Mouse (Mus musculus): ENCODE measurements around the gene Gnaz. TPM values are rescaled to one million over a fixed set of nuclear protein-coding genes. Genes with fewer than 3 reads are reported as not detected.
A peak's percentile ranks its signal among the peaks of the same experiment; 100 is the strongest.

Gnaz gene
- polyA plus RNA-seq, 1 experiment from 2014 or later, result 0.76 TPM

DNA sequence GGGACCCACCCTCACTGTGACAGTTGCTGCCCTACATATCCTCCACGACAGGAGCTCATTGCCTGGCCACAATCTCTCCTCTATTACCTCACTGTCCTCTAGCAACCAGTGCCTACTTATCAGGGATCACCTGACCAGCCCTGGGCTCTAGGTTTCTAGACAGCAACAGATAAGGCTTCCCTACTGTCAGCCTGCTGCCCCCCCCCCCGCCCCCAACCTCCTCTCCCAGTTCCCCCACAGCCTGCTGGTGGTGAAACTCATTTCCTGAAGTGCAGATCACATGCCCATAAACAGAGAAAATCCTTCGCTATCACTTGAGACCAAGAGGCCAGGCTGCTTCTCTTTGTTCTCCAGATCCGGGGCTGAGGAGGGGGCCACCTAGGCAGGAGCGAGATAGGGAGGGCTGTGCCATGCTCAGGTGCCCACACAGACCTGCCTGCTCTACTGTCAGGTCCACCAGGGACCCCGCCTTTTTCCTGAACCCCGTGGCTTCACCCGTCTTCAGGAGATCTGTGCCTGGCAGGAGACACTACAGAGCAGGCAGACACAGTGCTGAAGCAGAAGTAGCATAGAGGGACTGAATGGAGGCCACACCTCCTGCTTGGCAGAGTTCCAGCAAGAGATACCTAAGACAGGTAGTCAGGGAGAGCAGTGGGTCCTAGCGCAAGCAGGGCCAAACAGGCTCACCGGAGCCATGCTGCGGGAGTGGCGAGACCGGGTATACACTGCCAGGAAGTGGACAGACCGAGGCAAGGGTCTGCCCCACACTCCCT is 20.9 kb downstream of the Gnaz start:
- 43% methylated on average over 14 of the region's 14 CpGs for WGBS
- Histone ChIP-seq H3K27me3 (ENCODE audit: control insufficient read depth, insufficient read depth, low read length) (no peaks in the 10 kb centered on the region), H3K27ac (replicated peaks in 1 of 2; ENCODE audit: control insufficient read depth in 1 of 2, insufficient read depth in 1 of 2, low read depth in 2 of 2, low read length in 2 of 2) (no peak overlapping the region), H3K4me3 (ENCODE audit: control insufficient read depth in 1 of 2, insufficient read depth in 1 of 2, low read depth in 1 of 2, low read length in 2 of 2) (no peak overlapping the region), H3K36me3 (ENCODE audit: control insufficient read depth, insufficient read depth, low read length) (no peaks in the 10 kb centered on the region), H3K9ac (ENCODE audit: low read length) (0 out of 2 replicates have a peak overlapping the region, but pooled peaks have one; percentile 30), H3K9me3 (ENCODE audit: control insufficient read depth, low read length) (no peaks in the 10 kb centered on the region), H3K4me2 (ENCODE audit: low read length) (peak overlapping the region; percentile 32), H3K4me1 (ENCODE audit: control insufficient read depth in 2 of 2, insufficient read depth in 2 of 2, low read length in 2 of 2) (peaks cover 16% of the 10 kb centered on the region in 2 experiments)
- peak; percentile 20; the same call in 1 of the 2 replicates for ATAC-seq (ENCODE audit: insufficient number of reproducible peaks, insufficient read depth, low FRiP score, low read depth)

DNA sequence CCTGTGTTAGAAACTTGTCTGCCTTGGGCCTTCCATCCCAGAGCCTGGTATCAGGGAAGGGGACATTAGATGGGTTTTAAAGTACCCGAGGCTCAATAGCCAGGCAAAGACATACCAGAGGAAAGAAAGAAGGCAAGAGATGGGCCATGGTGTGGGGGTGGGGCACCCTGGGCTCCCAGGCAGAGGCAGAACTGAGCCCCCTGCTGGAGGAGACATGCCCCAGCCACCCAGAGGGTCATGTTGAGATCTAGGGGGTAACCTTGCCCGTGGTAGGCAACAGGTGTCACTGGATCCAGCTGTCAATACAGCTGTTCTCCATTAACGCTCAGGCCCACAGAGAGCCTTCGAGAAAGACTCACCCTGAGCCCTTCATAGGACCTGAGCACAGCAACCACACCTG is 22.8 kb downstream of the Gnaz start:
- Histone ChIP-seq H3K27ac (replicated peaks in 1 of 2; ENCODE audit: control insufficient read depth in 1 of 2, insufficient read depth in 1 of 2, low read depth in 2 of 2, low read length in 2 of 2) (no peak overlapping the region), H3K4me3 (ENCODE audit: control insufficient read depth in 1 of 2, insufficient read depth in 1 of 2, low read depth in 1 of 2, low read length in 2 of 2) (no peak overlapping the region), H3K9me3 (ENCODE audit: control insufficient read depth, low read length) (no peaks in the 10 kb centered on the region), H3K4me2 (ENCODE audit: low read length) (no peak overlapping the region), H3K36me3 (ENCODE audit: control insufficient read depth, insufficient read depth, low read length) (no peaks in the 10 kb centered on the region), H3K9ac (ENCODE audit: low read length) (no peak overlapping the region), H3K4me1 (ENCODE audit: control insufficient read depth in 2 of 2, insufficient read depth in 2 of 2, low read length in 2 of 2) (peaks cover 22 to 23% of the 10 kb centered on the region in 2 experiments), H3K27me3 (ENCODE audit: control insufficient read depth, insufficient read depth, low read length) (no peaks in the 10 kb centered on the region)
- ATAC-seq (ENCODE audit: insufficient number of reproducible peaks, insufficient read depth, low FRiP score, low read depth), result no peak
- 71% methylated on average over 4 of the region's 4 CpGs for WGBS

DNA sequence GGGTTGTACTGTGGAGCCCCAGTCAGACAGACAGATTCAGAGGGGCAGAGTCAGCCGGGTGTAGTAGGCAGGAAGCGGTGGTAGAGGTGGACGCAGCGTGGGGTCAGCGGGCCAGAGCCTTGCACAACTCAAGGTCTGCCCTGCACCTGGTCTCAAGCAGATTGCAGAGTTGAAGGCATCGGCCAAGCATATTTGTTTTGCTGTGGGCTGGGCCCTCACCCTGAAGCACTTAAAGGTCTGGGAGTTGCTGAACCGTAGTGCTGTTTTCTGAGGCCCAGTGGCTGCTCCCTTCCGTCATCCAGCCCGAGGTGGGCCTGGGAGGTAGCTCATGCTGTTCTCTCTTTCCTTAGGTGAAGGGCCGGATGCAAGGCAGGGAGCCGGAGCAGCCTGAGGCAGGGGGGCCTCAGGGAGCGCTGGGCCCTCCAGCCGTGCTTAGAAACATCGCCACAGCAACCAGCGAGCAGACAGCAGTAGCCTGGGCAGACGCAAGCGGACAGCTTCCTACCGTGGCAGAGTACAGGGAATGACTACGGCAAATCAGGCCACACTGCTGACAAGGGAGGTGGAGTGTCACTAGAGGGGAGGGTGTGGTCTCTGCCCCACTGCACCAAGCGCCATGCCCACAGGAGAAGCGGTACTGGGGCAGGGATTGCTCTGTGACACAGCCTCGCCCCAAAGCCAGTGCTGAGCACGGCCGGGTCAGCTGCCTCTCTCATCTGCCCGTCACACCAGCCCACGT is 23.8 kb downstream of the Gnaz start:
- 42% methylated on average over 26 of the region's 26 CpGs for WGBS
- Histone ChIP-seq H3K4me3 (ENCODE audit: control insufficient read depth in 1 of 2, insufficient read depth in 1 of 2, low read depth in 1 of 2, low read length in 2 of 2) (0 out of 4 replicates have a peak overlapping the region, but pooled peaks of 1 of the 2 experiments have one; percentile 6), H3K4me2 (ENCODE audit: low read length) (peak overlapping the region; percentile 46), H3K27ac (replicated peaks in 1 of 2; ENCODE audit: control insufficient read depth in 1 of 2, insufficient read depth in 1 of 2, low read depth in 2 of 2, low read length in 2 of 2) (no peak overlapping the region), H3K9ac (ENCODE audit: low read length) (no peak overlapping the region; the same call in 1 of the 2 replicates), H3K27me3 (ENCODE audit: control insufficient read depth, insufficient read depth, low read length) (peaks cover 3% of the 10 kb centered on the region; the same call in 1 of the 2 replicates), H3K9me3 (ENCODE audit: control insufficient read depth, low read length) (no peaks in the 10 kb centered on the region), H3K4me1 (ENCODE audit: control insufficient read depth in 2 of 2, insufficient read depth in 2 of 2, low read length in 2 of 2) (peaks cover 25 to 32% of the 10 kb centered on the region in 2 experiments), H3K36me3 (ENCODE audit: control insufficient read depth, insufficient read depth, low read length) (no peaks in the 10 kb centered on the region)
- ATAC-seq (ENCODE audit: insufficient number of reproducible peaks, insufficient read depth, low FRiP score, low read depth), result no peak

DNA sequence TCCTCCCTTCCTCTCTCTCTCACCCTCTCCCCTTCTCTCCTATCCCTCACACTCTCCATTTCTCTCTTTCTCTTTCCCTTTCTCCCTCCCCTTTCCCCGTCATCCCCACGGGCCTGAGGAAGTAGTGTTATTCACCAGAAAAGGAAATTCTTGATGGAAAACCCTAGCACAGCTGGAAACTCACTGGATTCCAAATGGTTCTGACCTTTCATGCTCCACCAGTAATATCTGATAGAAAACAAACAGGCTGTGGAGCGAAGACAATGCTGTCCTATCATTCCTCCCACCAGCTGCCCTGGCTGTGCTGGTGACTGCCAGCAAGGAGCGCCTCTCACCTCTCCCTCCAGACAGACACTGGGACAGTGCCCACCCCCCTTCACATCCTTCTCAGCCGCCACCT is 27.9 kb downstream of the Gnaz start:
- no peaks in the 10 kb centered on the region for H3K9me3 ChIP-seq (ENCODE audit: control insufficient read depth, low read length)
- H3K36me3 ChIP-seq (ENCODE audit: control insufficient read depth, insufficient read depth, low read length), result no peaks in the 10 kb centered on the region
- H3K4me2 ChIP-seq (ENCODE audit: low read length), result peak overlapping the region; percentile 60
- peak overlapping the region in 1 of 2 experiments; percentile 9; a peak in 1 of 4 replicates for H3K4me3 ChIP-seq (ENCODE audit: control insufficient read depth in 1 of 2, insufficient read depth in 1 of 2, low read depth in 1 of 2, low read length in 2 of 2)
- no peak; the same call in 1 of the 2 replicates for ATAC-seq (ENCODE audit: insufficient number of reproducible peaks, insufficient read depth, low FRiP score, low read depth)
- peaks cover 17 to 24% of the 10 kb centered on the region in 2 experiments for H3K4me1 ChIP-seq (ENCODE audit: control insufficient read depth in 2 of 2, insufficient read depth in 2 of 2, low read length in 2 of 2)
- WGBS, result 15% methylated on average over 5 of the region's 5 CpGs
- H3K27ac ChIP-seq (replicated peaks in 1 of 2; ENCODE audit: control insufficient read depth in 1 of 2, insufficient read depth in 1 of 2, low read depth in 2 of 2, low read length in 2 of 2), result no peak overlapping the region
- peaks cover 12% of the 10 kb centered on the region; the same call in 1 of the 2 replicates for H3K27me3 ChIP-seq (ENCODE audit: control insufficient read depth, insufficient read depth, low read length)
- H3K9ac ChIP-seq (ENCODE audit: low read length), result no peak overlapping the region

DNA sequence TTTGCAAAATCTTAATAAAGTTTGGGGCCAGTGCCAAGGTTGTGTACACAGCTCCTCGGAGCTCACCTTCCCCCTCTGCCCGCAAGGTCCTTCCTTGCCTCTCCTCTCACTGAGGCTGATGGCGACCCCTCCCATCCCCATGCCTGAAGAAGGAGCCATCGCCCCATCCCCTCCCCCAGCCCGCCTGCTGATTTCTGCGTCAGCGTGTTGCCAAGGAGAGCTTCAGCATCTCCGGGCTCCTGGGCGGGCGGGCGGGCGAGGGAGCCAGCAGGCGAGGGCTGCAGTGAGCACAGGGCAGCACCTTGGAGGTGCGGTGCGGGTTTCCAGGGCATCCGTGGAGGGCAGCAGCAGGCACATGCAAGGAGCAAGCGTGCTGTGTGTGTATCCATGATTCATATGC is 28.4 kb downstream of the Gnaz start:
- Histone ChIP-seq H3K27ac (replicated peaks in 1 of 2; ENCODE audit: control insufficient read depth in 1 of 2, insufficient read depth in 1 of 2, low read depth in 2 of 2, low read length in 2 of 2) (no peak overlapping the region), H3K4me3 (ENCODE audit: control insufficient read depth in 1 of 2, insufficient read depth in 1 of 2, low read depth in 1 of 2, low read length in 2 of 2) (peak overlapping the region; percentile 9 to 12; a peak in 2 of 4 replicates), H3K4me1 (ENCODE audit: control insufficient read depth in 2 of 2, insufficient read depth in 2 of 2, low read length in 2 of 2) (peaks cover 17 to 24% of the 10 kb centered on the region in 2 experiments), H3K9ac (ENCODE audit: low read length) (0 out of 2 replicates have a peak overlapping the region, but pooled peaks have one; percentile 27), H3K9me3 (ENCODE audit: control insufficient read depth, low read length) (no peaks in the 10 kb centered on the region), H3K4me2 (ENCODE audit: low read length) (peak overlapping the region; percentile 60), H3K36me3 (ENCODE audit: control insufficient read depth, insufficient read depth, low read length) (no peaks in the 10 kb centered on the region), H3K27me3 (ENCODE audit: control insufficient read depth, insufficient read depth, low read length) (peaks cover 12% of the 10 kb centered on the region; the same call in 1 of the 2 replicates)
- WGBS, result under 1% methylated on average over 14 of the region's 17 CpGs
- ATAC-seq (ENCODE audit: insufficient number of reproducible peaks, insufficient read depth, low FRiP score, low read depth), result no peak

DNA sequence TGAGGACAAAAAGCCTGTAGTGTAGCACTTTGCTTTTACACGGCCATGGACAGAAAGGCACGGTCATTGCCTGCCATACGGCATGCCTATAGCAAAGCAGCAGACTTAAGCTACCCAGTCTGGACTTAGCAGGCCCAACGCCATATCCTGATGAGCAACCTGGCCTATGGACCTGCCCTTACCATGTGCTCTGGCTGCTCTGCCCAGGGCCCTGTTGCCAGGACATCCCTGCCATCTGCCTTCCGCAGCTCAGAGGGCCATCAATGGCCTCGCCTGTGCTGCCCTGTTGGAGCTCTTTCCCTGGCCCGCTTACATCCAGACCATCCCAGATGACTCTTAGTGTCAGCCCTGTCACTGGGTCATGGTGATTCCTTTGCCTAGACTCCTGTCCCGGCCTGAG is 34.4 kb downstream of the Gnaz start:
- Histone ChIP-seq H3K9me3 (ENCODE audit: control insufficient read depth, low read length) (no peaks in the 10 kb centered on the region), H3K4me1 (ENCODE audit: control insufficient read depth in 2 of 2, insufficient read depth in 2 of 2, low read length in 2 of 2) (no peaks in the 10 kb centered on the region; a peak in 1 of 4 replicates), H3K4me2 (ENCODE audit: low read length) (no peak overlapping the region), H3K27me3 (ENCODE audit: control insufficient read depth, insufficient read depth, low read length) (peaks cover 4% of the 10 kb centered on the region; the same call in 1 of the 2 replicates), H3K27ac (replicated peaks in 1 of 2; ENCODE audit: control insufficient read depth in 1 of 2, insufficient read depth in 1 of 2, low read depth in 2 of 2, low read length in 2 of 2) (no peak overlapping the region), H3K9ac (ENCODE audit: low read length) (no peak overlapping the region), H3K36me3 (ENCODE audit: control insufficient read depth, insufficient read depth, low read length) (no peaks in the 10 kb centered on the region), H3K4me3 (ENCODE audit: control insufficient read depth in 1 of 2, insufficient read depth in 1 of 2, low read depth in 1 of 2, low read length in 2 of 2) (no peak overlapping the region)
- WGBS, result 92% methylated on average over 8 of the region's 8 CpGs
- no peak for ATAC-seq (ENCODE audit: insufficient number of reproducible peaks, insufficient read depth, low FRiP score, low read depth)

DNA sequence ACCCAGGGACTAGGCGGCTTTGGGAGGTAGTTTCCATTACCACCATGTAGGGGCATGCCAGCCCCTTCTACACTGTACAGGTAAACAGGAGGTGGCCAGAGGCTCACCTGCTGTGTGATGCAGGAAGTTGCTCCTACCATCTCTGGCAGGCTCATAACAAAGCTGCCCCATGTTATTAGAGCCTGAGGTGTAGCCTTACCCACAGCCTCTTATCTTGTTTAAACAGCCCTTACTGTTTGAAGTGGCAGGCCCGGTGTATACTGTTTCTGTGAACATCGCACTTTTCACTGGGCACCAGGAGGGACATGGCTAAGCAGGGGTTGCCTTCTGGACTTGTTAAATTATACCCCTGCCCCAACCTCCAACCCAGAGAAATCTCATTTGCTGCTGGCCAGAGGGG is 37.1 kb downstream of the Gnaz start:
- ATAC-seq (ENCODE audit: insufficient number of reproducible peaks, insufficient read depth, low FRiP score, low read depth), result no peak
- H3K4me2 ChIP-seq (ENCODE audit: low read length), result no peak overlapping the region
- H3K9ac ChIP-seq (ENCODE audit: low read length), result no peak overlapping the region
- no peak overlapping the region for H3K27ac ChIP-seq (replicated peaks in 1 of 2; ENCODE audit: control insufficient read depth in 1 of 2, insufficient read depth in 1 of 2, low read depth in 2 of 2, low read length in 2 of 2)
- H3K4me3 ChIP-seq (ENCODE audit: control insufficient read depth in 1 of 2, insufficient read depth in 1 of 2, low read depth in 1 of 2, low read length in 2 of 2), result no peak overlapping the region
- no peaks in the 10 kb centered on the region; a peak in 1 of 4 replicates for H3K4me1 ChIP-seq (ENCODE audit: control insufficient read depth in 2 of 2, insufficient read depth in 2 of 2, low read length in 2 of 2)
- no peaks in the 10 kb centered on the region for H3K9me3 ChIP-seq (ENCODE audit: control insufficient read depth, low read length)
- WGBS, result 36% methylated on average over 3 of the region's 3 CpGs
- no peaks in the 10 kb centered on the region for H3K27me3 ChIP-seq (ENCODE audit: control insufficient read depth, insufficient read depth, low read length)
- H3K36me3 ChIP-seq (ENCODE audit: control insufficient read depth, insufficient read depth, low read length), result no peaks in the 10 kb centered on the region
